Mouse (Mus musculus) skeletal muscle tissue, postnatal 0 days (tissue): ENCODE data around the gene Zfyve9. TPM values are rescaled to one million over a fixed set of nuclear protein-coding genes. Genes with fewer than 3 reads are reported as not detected.

Experiments
- polyA plus RNA-seq: library from polyadenylated mRNA; unstranded; fragments of >200 nt; fragmentation: Nextera tagmentation; extraction: Ambion mirVana; gene quantifications from 2 replicates; pipeline ENCODE4 v1.2.1, GENCODE M21; 2015

Zfyve9 gene
- 3.0 and 3.1 TPM in 2 replicates for polyA plus RNA-seq

DNA sequence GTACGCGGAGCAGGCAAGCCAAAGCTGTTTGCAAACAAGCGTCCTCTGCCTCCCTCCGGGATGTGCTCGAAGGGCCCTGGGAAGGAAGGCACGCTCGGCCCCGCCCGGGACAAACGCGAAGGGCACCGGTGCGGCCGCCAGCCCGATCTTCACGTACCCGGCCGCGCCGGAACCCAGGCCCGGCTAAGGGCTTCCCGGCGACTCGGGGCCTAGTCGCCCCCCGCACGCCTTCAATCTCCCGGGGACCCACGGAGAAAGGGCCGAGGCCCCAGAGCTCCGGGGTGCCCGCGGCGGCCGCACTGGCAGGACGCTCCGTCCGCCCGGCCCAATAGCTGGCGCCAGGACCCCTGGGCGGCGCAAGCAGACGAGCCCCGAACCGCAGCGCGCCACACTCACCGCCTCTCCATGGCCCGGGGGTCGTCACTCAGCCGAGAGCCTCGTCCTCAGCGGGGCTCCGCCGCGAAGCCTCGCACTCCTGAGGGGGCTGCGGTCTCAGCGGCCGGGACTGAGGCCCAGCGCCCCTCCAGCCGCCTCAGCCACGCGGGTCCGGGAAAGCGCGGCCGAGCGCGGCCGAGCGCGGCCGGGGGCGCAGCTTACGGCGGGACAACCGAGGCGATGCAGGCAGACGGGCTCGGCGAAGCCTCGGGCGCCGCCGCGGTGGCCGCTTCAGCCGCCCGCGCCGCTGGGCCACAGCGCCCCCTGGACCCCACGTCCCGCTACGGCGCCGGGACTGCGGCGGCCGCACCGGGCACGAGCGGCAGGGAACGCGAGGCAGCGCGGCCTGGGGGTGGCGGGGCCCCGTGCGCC is at the start of gene Zfyve9:
TSS of gene Zfyve9 (minus strand) at position 742 of the 807 bp plus-strand sequence.

DNA sequence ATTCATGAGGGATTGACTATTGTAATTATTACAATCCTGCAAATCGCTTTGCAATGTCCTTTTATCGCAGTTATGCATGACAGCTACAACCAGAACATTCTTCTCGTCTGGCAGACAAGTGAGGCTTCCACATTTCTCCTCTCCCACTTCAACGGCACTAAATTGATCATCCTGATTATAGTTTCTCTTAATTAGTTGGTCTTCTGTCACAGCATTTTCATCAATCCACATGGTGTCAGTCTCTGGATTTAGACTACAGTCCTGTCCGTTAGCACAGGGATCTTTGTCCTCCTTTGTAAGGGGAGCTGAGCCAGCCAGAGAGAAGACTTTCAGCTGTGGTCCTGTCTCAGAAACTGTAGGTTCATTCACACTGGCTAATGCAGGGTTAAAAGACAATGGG is 61.2 kb downstream of the Zfyve9 start, which contains the start of gene 3110021N24Rik:
TSS of gene 3110021N24Rik (plus strand) at position 301 of the 400 bp plus-strand sequence.

GRCm38 (mm10) chr4:108619587-108620341 is 160.8 kb downstream of the Zfyve9 start, which contains the start of gene Cc2d1b:
Gene Cc2d1b (plus strand): TSS chr4:108619940.

Other genes starting within 250 kb of the Zfyve9 start
- 36.2 and 40.7 TPM in 2 replicates for gene Prpf38a, start 201.5 kb downstream of the Zfyve9 start, polyA plus RNA-seq
- 0.90 and 1.6 TPM in 2 replicates for gene Orc1, start 201.4 kb downstream of the Zfyve9 start, polyA plus RNA-seq
- 15.4 and 16.6 TPM in 2 replicates for gene Cc2d1b, start 160.9 kb downstream of the Zfyve9 start, polyA plus RNA-seq
- 1.2 and 1.9 TPM in 2 replicates for gene 3110021N24Rik, start 61.1 kb downstream of the Zfyve9 start, polyA plus RNA-seq
- 108 TPM in 2 replicates for gene Btf3l4, start 52.8 kb upstream of the Zfyve9 start, polyA plus RNA-seq
- 41.5 and 52.2 TPM in 2 replicates for gene Txndc12, start 53.8 kb upstream of the Zfyve9 start, polyA plus RNA-seq
- gene Kti12, start 67.0 kb upstream of the Zfyve9 start, polyA plus RNA-seq = 27.1 and 29.5 TPM in 2 replicates
- gene A730015C16Rik, start 67.8 kb upstream of the Zfyve9 start, polyA plus RNA-seq = 0.97 and 1.1 TPM in 2 replicates
- gene Rab3b, start 98.3 kb upstream of the Zfyve9 start, polyA plus RNA-seq = 1.7 and 2.6 TPM in 2 replicates
- 42.9 and 46.2 TPM in 2 replicates for gene Nrd1, start 219.9 kb upstream of the Zfyve9 start, polyA plus RNA-seq